ENCODE assay signal across 9 mouse cellular contexts in genomic region chr9:107703337-107704122, GRCm38 (mm10). TPM values are rescaled to one million over a fixed set of nuclear protein-coding genes. Genes with fewer than 3 reads are reported as not detected.
DNase-seq lines count a peak whose midpoint lies in the region; ATAC-seq and TF ChIP-seq lines count a peak whose summit lies in the region.
"Had no signal": no experiment of that assay in that cellular context is flagged by ENCODE, and none has a peak within 500 bp of the region (broad histone marks: within the 10 kb centered on the region; RNA-seq: fewer than 3 reads in every experiment).

No protein-coding gene starts in this region.

- no peaks in the 10 kb centered on the region for H3K9me3 ChIP-seq in hindbrain, postnatal 0 days (ENCODE audit: low read length)

- DNase-seq in layer of hippocampus, adult 9-11 months: peak; percentile 29
- DNase-seq in layer of hippocampus, adult 11-12 months (ENCODE audit: low spot score): no peak
- DNase-seq in hindbrain, postnatal 0 days (ENCODE audit: low spot score): no peak
- peak; percentile 66 for DNase-seq in skeletal muscle tissue, adult 2 months (ENCODE audit: low read depth, low spot score)
- no peak for DNase-seq in spleen, adult 18-20 months

- no peak for TF ChIP-seq CTCF in embryonic fibroblast, embryonic 13.5 days (IDR thresholded peaks at IDR 0.05; ENCODE audit: borderline replicate concordance, insufficient read depth, low read length)
- no peak for TF ChIP-seq CTCF in hindbrain, postnatal 0 days (IDR thresholded peaks at IDR 0.05; ENCODE audit: low read depth)

- no peak overlapping the region for H3K4me2 ChIP-seq in hindbrain, postnatal 0 days (ENCODE audit: low read depth, low read length)

- peaks cover 41% of the 10 kb centered on the region for H3K4me1 ChIP-seq in embryonic fibroblast, embryonic 13.5 days (ENCODE audit: control insufficient read depth, insufficient read depth, low read length)
- peaks cover 43% of the 10 kb centered on the region for H3K4me1 ChIP-seq in hindbrain, postnatal 0 days (ENCODE audit: insufficient read depth, low read length)

- H3K9ac ChIP-seq in hindbrain, postnatal 0 days (replicated peaks; ENCODE audit: low read length): no peak overlapping the region

- ATAC-seq in hindbrain, postnatal 0 days: no peak
- ATAC-seq in CD4-positive, CD25-positive, alpha-beta regulatory T cell, adult 4 months: no peak

- H3K27ac ChIP-seq in embryonic fibroblast, embryonic 13.5 days (ENCODE audit: insufficient read depth, low read length): peak overlapping the region; percentile 75
- H3K27ac ChIP-seq in hindbrain, postnatal 0 days: peak overlapping the region; percentile 38; the same call in 1 of the 2 replicates

- no peaks in the 10 kb centered on the region for H3K36me3 ChIP-seq in hindbrain, postnatal 0 days (ENCODE audit: insufficient read depth, low read length)

- no peak overlapping the region for H3K4me3 ChIP-seq in embryonic fibroblast, embryonic 13.5 days (ENCODE audit: insufficient read depth, low read length)
- no peak overlapping the region for H3K4me3 ChIP-seq in hindbrain, postnatal 0 days (ENCODE audit: low read length)

- no peaks in the 10 kb centered on the region for H3K27me3 ChIP-seq in hindbrain, postnatal 0 days (ENCODE audit: insufficient read depth, low read length)

- 51% methylated on average over 14 of the region's 14 CpGs for WGBS in hindbrain, postnatal 0 days

- TF ChIP-seq POLR2A in embryonic fibroblast, embryonic 13.5 days (IDR thresholded peaks at IDR 0.05; ENCODE audit: low read depth, low read length): no peak

RNA-seq across cellular contexts. Expression of gene Sema3f, which starts 6.7 kb away (rescaled TPM):
- polyA plus RNA-seq in embryonic fibroblast, embryonic 13.5 days (2011; ENCODE audit: insufficient read length, low read depth, missing spikeins): 68.0 and 88.1 TPM in 2 replicates
- total RNA-seq in hindbrain, postnatal 0 days (2014; rRNA removed): 65.4 and 81.3 TPM in 2 replicates
- polyA plus RNA-seq in hindbrain, postnatal 0 days (2015; fragmentation: Nextera tagmentation; extraction: Ambion mirVana): 7.5 and 8.7 TPM in 2 replicates
- not detected for polyA plus RNA-seq in CD4-positive, CD25-positive, alpha-beta regulatory T cell, adult 4 months (2017; shearing (Covaris generic))

RNA-seq across cellular contexts. Expression of gene Gnat1, which starts 24.0 kb away (rescaled TPM):
- polyA plus RNA-seq in embryonic fibroblast, embryonic 13.5 days (2011; ENCODE audit: insufficient read length, low read depth, missing spikeins): not detected in 2 replicates
- total RNA-seq in hindbrain, postnatal 0 days (2014; rRNA removed): 0.52 TPM in 1 of 2 replicates, not detected in the other
- polyA plus RNA-seq in hindbrain, postnatal 0 days (2015; fragmentation: Nextera tagmentation; extraction: Ambion mirVana): 2.4 and 2.7 TPM in 2 replicates
- polyA plus RNA-seq in CD4-positive, CD25-positive, alpha-beta regulatory T cell, adult 4 months (2017; shearing (Covaris generic)): 1 to 10 TPM in 1 of 2 experiments, not detected in 1; 1.6 TPM
- total RNA-seq: gastrocnemius, postnatal 4 days; neutrophil, adult 5-6 weeks had no signal

RNA-seq across cellular contexts. Expression of gene Slc38a3, which starts 34.2 kb away (rescaled TPM):
- polyA plus RNA-seq in embryonic fibroblast, embryonic 13.5 days (2011; ENCODE audit: insufficient read length, low read depth, missing spikeins): 1.1 TPM in 1 of 2 replicates, not detected in the other
- total RNA-seq in hindbrain, postnatal 0 days (2014; rRNA removed): 102 and 134 TPM in 2 replicates
- 52.1 and 54.5 TPM in 2 replicates for polyA plus RNA-seq in hindbrain, postnatal 0 days (2015; fragmentation: Nextera tagmentation; extraction: Ambion mirVana)
- polyA plus RNA-seq in CD4-positive, CD25-positive, alpha-beta regulatory T cell, adult 4 months (2017; shearing (Covaris generic)): not detected
- total RNA-seq: neutrophil, adult 5-6 weeks had no signal

Comparison
In these comparisons a context has a peak if more than half of its experiments do, and no peak if none do; other contexts are left out.
1. DNase-seq: peak in layer of hippocampus, adult 9-11 months (single experiment) and skeletal muscle tissue, adult 2 months (single experiment); none in layer of hippocampus, adult 11-12 months (single experiment), hindbrain, postnatal 0 days (single experiment) and spleen, adult 18-20 months (0 of 2).
2. RNA of gene Slc38a3, which starts 34.2 kb away (polyA plus RNA-seq): 52.1 to 54.5 TPM in hindbrain, postnatal 0 days; 1.1 TPM in embryonic fibroblast, embryonic 13.5 days and not detected in CD4-positive, CD25-positive, alpha-beta regulatory T cell, adult 4 months; every median in the first group is over 10 times any median in the second.